Mouse (Mus musculus) CD4-positive, CD25-positive, alpha-beta regulatory T cell (primary cell): ENCODE measurements around the gene Ap1s2. TPM values are rescaled to one million over a fixed set of nuclear protein-coding genes. Genes with fewer than 3 reads are reported as not detected.

ENCODE experiments used
- polyA plus RNA-seq: library from polyadenylated mRNA; unstranded; fragments of 100-300 nt; shearing (Covaris generic); gene quantifications from one replicate; pipeline ENCODE4 v1.2.1, GENCODE M21; 2017

Gene Ap1s2
- polyA plus RNA-seq, result 19.0 TPM

GRCm38 (mm10) chrX:163908337-163909250 is at the start of gene Ap1s2:
Gene Ap1s2 (plus strand): TSS chrX:163909017.

GRCm38 (mm10) chrX:163958467-163958875 is 49.7 kb downstream of the Ap1s2 start, which contains the start of gene Zrsr2:
Gene Zrsr2 (minus strand): TSS chrX:163958661.

Other genes with a start within 250 kb of the Ap1s2 start
- gene Rnf138rt1, start 147.7 kb upstream of the Ap1s2 start, polyA plus RNA-seq, result not detected
- gene Zrsr2, start 49.6 kb downstream of the Ap1s2 start, polyA plus RNA-seq, result 59.4 TPM
- 3.1 TPM for gene Car5b, start 119.0 kb downstream of the Ap1s2 start, polyA plus RNA-seq
- gene Siah1b, start 167.5 kb downstream of the Ap1s2 start, polyA plus RNA-seq, result 6.4 TPM
- not detected for gene Cltrn, start 179.8 kb downstream of the Ap1s2 start, polyA plus RNA-seq
- not detected for gene Ace2, start 230.3 kb downstream of the Ap1s2 start, polyA plus RNA-seq